Mouse (Mus musculus) adrenal gland, adult 8-10 months (tissue): ENCODE measurements around the gene Dyrk2. TPM values are rescaled to one million over a fixed set of nuclear protein-coding genes. Genes with fewer than 3 reads are reported as not detected.

Source experiments
- DNase-seq: peaks from one replicate; pipeline ENCODE4 v3.0.0; 2022
- total RNA-seq, 4 experiments: library from RNA; stranded (reverse); gene quantifications; 2 replicates each; pipeline ENCODE4 v1.2.4; 2022

Gene Dyrk2
- 10 to 100 TPM; 16.1 to 34.9 (median 26.4) TPM for total RNA-seq

GRCm38 (mm10) chr10:118870201-118870980, at the start of gene Dyrk2:
Gene Dyrk2 (minus strand): TSS chr10:118870209.
- peak; percentile 21 for DNase-seq

- no peak for DNase-seq
Observed at GRCm38 (mm10) chr10:118902625-118903024, 32.6 kb upstream of the Dyrk2 start.

DNA sequence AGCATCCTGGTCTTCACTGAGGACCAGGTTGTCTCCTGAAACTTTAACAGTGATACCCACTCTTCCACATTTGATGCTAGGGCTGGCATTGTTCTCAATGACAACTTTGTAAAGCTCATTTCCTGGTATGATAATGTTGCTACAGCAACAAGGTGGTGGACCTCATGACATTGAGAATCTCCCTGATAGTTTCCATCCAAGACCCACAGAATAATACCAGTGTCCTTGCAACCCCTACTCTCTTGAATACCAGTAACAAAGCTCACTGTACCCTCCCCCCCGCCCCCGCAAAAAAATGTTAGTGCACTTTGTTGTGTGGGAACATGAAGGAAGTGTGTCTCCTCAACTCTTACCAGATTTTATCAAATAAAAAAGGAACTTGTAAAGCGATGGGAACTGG, 23.6 kb upstream of the Dyrk2 start:
- no peak for DNase-seq

- DNase-seq = no peak
Observed at GRCm38 (mm10) chr10:118884126-118884525, 14.1 kb upstream of the Dyrk2 start.

GRCm38 (mm10) chr10:118883317-118883716, 13.3 kb upstream of the Dyrk2 start:
- no peak for DNase-seq

DNA sequence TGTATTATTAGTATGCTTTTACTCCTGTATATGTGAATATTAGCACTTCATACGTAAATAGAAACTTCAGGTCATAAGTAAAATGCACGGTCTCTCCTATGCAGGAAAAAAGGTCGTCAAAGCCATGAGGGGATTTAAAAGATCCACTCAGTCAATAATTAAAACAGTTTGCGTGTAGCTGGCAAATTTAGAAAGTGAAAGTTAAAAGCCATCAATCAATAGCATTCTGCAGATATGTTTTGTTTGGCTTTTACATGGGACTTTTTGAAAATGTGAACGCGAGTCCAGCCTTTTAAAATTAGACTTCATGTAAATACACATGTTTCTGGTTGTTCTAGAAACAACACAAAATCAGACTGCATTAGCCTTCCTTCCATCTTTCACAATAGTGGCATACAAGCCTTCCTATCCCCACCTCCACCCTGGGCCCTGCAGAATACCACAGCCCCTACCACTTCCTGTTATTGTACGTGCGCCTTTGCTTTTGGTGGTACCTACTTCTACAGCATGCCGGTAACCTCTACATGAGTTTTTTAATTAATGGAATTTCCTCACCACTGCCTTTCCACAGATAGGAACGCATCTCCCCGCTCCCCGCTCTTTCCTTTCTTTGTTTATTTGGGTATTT, 12.4 kb upstream of the Dyrk2 start:
- no peak for DNase-seq

DNA sequence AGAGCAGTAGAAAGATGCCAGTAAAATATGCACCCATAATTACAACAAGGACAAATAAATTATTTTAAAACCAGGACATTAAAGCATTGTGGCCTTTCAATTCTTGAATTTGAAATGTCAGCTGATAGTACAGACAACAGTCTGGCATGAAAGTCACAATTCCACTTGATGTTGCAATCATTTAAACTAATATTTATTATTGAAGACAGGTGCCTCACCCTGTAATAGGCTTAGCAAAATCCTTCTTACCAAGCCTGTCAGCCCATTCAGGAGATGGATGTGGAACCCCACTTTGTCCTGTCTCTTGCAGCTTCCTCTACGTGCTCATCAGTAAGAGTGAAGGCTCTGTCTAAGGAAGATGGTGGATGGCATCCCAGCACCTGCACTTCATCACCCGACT, 10.8 kb upstream of the Dyrk2 start:
- no peak for DNase-seq

GRCm38 (mm10) chr10:118872196-118872595, 2.2 kb upstream of the Dyrk2 start:
- no peak for DNase-seq

- peak; percentile 68 for DNase-seq
Observed at GRCm38 (mm10) chr10:118869591-118870001, 413 bp downstream of the Dyrk2 start.

- peak; percentile 64 for DNase-seq
Observed at GRCm38 (mm10) chr10:118868601-118869590, 1.1 kb downstream of the Dyrk2 start.

DNA sequence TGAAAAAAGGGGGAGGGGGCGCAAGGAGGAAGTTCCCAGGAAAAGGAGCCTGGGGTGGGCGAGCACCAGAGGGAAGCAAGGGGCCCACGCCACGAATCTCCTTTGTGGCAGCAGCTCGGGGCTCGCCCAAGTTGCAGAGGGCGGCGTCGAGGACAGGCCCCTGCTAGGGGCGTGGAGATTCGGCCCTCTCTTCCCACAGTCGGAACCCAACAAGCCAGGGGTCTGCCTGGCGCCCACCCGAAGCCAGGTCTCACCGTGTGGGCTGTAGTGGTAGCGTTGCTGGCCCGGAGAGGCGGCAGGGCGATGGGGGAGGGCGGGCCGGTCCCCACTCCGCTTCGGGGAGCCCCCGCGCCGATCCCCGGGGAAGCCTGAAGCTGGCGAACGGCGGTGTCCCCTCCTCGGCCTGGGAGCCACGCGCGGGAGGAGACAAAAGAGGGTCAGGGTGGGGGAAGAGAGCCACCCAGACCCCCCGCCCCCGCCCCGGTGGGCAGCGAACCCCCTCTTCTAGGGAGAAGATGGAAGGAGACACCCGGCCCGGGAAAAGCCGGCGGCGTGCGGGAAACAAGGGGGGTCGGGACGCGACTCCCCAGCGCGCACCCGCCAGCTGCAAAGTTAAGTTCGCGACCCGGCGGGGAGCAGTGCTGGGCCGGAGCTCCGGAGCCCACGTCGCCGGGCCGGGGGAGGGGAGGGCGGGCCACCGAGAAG, 2.0 kb downstream of the Dyrk2 start:
- peak; percentile 15 for DNase-seq

DNA sequence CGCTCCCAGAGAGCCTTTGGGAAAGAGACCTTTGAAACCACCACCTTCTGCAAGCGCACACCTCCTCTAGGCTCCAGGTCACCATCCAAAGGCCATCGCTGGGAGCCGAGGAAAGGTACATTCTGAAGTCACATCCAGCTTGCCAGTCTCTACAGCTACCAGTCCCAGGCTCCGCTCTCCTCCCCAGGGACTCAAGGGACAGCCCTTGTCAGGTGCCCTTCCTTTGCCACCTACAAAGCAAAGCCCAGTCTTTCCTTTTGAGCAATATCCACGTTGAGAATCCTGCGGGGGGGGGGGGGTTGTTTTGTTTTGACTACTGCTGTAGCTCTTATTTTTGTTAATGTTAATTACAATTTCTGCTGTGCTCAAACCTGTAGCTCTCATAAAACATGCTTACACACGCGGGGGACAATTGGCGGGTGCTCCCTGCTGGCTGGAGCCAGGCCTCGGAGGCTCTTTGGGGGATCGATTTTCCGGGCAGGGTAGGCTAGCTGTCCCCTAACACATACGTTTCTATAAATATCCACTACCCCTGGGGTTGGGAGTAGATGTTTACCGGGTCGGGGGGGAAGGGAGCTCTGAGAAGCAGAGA, 2.6 kb downstream of the Dyrk2 start:
- peak; percentile 11 for DNase-seq

- no peak for DNase-seq
Observed at GRCm38 (mm10) chr10:118864976-118865375, 5.0 kb downstream of the Dyrk2 start.

DNA sequence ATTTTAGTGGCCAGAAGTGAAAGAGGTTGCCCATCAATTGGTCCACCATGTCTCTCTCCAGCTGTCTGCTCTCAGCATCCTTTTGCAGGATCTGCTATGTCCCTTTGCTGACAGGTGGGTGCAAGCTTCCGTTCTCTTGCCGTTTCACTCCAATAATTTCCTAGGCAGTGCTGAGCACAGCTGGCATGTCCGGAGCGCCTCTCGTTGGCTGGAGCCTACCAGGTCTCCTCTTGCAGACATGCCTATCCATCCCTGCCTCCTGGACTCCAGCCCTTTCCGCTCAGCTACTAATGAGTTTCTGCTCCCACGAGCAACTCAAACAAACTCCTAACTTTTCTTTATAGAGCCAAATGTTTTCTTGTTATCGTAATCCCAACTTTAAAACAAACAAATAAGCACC, 6.4 kb downstream of the Dyrk2 start:
- no peak for DNase-seq

DNA sequence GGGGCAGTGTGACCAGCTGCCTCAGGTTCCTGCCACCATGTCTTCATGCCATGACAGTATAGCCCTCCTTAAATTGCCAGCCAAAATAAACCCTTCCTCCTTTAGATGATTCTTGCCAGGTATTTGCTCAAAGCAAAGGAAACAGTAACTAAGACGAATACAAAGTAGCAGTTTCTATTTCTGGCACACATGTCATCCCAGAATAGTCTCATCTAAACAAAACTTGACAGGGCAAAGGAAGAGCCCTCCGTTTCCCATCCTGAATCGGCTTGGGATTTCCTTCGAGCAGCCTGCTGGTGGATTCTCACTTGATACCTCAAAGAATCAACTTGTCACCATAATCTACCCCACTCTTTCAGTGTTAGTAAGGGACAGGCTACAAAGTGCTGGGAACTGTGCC, 7.8 kb downstream of the Dyrk2 start:
- DNase-seq = no peak

GRCm38 (mm10) chr10:118861234-118862025, 8.6 kb downstream of the Dyrk2 start:
- no peak for DNase-seq

- no peak for DNase-seq
Observed at GRCm38 (mm10) chr10:118859655-118860054, 10.4 kb downstream of the Dyrk2 start.

GRCm38 (mm10) chr10:118854641-118855040, 15.4 kb downstream of the Dyrk2 start:
- DNase-seq = no peak

- DNase-seq = no peak
Observed at GRCm38 (mm10) chr10:118852554-118852953, 17.5 kb downstream of the Dyrk2 start.

GRCm38 (mm10) chr10:118848501-118848900, 21.5 kb downstream of the Dyrk2 start:
- no peak for DNase-seq

GRCm38 (mm10) chr10:118846991-118847545, 22.9 kb downstream of the Dyrk2 start:
- no peak for DNase-seq
